Mouse (Mus musculus): ENCODE data around the gene A3galt2.

Gene A3galt2

GRCm38 (mm10) chr4:128752031-128752757, 3.0 kb upstream of the A3galt2 start:
- no peak for DNase-seq (ENCODE audit: extremely low read depth, low read depth, low spot score)

DNA sequence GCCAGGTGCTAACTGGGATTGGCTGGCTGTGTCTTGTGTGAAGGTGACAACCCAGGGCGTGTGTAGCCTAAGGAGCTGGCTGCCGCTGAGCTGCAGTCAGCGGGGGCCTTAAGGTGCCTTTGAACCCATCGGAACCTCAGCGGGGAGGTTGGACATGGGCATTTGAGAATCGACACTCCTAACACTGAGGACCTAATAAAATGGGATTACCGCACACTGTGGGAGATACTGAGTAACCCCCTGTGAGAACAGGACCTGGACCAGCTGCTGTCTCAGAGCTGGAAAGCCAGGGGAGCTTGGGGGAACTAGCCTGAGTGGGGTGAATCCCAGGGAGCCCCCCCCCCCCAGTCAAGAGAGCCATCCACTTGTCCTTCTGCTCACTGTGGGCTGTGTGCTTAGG, 1.6 kb upstream of the A3galt2 start:
- DNase-seq (ENCODE audit: extremely low read depth, low read depth, low spot score) = no peak

DNA sequence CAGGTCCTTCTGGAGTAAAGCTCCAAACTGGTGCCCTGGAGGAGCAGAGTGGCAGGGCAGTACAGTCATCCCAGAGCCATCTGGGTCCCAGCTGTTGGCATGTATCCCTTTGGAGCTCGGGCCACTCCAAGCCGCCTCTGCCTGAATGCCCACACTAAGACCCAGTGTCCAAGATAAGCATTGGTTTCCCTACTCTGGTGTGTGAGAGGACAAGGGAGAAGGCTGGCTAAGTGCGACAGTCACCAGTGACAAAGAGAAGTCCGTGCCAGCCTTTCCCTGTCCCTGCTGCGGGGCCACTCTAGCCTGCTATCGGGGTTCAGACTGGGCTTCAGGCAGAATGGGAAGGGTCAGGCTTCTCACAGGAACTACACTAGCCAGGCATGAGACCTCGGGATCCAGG, 736 bp downstream of the A3galt2 start:
- no peak for DNase-seq (ENCODE audit: extremely low read depth, low read depth, low spot score)

DNA sequence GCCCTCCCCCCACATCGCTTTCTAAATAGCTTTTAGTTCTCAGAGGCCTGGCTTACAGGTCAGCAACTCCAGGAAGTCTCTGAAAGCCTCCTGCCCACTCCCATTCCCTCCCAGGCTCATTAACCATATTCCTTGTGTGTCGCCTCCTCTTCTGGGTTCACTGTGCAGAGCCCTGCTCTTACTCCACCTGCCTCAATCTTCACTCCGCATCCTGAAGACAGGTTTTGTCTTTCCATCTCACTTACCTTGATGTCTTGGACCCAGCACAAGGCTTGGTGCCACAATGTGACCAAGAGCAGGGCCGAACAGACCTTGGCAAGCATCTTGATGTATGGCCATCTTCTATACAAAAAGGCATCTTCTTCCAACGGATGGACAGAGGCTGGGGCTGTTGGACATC, 4.0 kb downstream of the A3galt2 start:
- DNase-seq (ENCODE audit: extremely low read depth, low read depth, low spot score) = no peak

GRCm38 (mm10) chr4:128760029-128760428, 4.9 kb downstream of the A3galt2 start:
- no peak for DNase-seq (ENCODE audit: extremely low read depth, low read depth, low spot score)

DNA sequence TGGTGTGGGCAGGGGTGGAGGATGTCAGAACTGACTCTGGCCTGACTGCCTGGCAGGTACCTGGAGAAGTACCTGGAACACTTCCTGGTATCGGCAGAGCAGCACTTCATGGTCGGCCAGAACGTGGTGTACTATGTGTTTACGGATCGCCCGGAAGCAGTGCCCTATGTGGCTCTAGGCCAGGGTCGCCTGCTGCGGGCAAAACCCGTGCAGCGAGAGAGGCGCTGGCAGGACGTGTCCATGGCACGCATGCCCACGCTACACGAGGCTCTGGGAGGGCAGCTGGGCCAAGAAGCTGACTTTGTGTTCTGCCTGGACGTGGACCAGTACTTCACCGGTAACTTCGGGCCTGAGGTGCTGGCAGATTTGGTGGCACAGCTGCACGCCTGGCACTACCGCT, 11.8 kb downstream of the A3galt2 start:
- peak; percentile 47 for DNase-seq (ENCODE audit: extremely low read depth, low read depth, low spot score)

GRCm38 (mm10) chr4:128768120-128768519, 13.0 kb downstream of the A3galt2 start:
- DNase-seq (ENCODE audit: extremely low read depth, low read depth, low spot score) = no peak

GRCm38 (mm10) chr4:128769569-128770355, 14.6 kb downstream of the A3galt2 start:
- DNase-seq (ENCODE audit: extremely low read depth, low read depth, low spot score) = no peak

DNA sequence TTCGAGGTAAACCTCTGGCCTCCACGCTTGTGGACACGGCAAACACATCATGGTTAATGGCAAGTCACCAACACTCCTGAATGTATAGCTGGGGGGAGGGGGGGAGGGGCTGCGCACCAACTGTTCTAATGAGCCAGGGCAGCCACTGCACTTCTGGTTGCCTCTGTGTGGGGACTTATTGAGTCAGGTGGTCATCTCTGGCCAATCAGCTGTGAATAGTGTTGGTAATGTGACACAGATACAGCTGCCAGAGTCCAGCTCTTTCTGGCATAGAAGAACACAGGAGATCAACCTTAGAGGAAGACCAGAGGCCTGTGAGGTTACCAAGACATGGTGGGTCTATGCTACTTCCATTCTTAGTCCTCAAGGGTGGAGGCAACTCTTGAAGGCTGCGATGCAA, 15.5 kb downstream of the A3galt2 start:
- no peak for DNase-seq (ENCODE audit: extremely low read depth, low read depth, low spot score)

GRCm38 (mm10) chr4:128773820-128774219, 18.7 kb downstream of the A3galt2 start:
- no peak for DNase-seq (ENCODE audit: extremely low read depth, low read depth, low spot score)

GRCm38 (mm10) chr4:128774467-128774866, 19.3 kb downstream of the A3galt2 start:
- no peak for DNase-seq (ENCODE audit: extremely low read depth, low read depth, low spot score)

DNA sequence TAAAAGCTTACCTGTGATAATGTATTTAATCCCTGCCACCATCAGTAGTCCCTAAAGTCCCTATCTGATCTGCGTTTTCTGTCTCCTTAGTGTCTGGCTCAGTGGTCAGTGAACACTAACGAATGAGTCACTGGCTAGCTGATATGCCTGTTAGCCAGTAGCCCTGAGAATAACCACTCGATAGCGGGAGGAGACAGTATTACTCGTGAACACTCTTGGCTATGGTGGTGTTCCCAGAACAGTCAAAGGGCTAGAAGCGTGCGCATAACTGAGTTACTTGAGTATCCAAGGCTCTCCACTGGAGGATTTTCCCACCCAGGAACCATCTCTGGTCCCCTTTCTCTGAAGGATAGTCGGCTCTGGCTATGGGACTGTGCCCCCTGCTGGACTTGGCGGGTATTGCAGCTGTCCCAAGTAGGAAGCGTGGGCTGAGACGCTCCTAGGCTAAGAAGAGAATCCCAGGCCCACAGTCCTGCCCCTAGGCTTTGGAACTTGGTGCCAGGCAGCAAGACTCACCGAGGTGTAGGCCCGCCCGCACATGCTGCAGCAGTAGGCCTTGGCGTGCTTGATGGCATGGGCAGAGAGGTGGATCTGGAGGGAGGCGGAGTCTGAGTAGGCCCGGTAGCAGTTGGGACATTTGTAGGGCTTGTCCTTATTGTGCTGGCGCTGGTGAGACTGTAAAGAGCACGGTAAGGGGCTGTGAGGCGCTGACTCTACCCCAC, 21.6 kb downstream of the A3galt2 start:
- peak; percentile 86 for DNase-seq (ENCODE audit: extremely low read depth, low read depth, low spot score)

GRCm38 (mm10) chr4:128777593-128777992, 22.4 kb downstream of the A3galt2 start:
- no peak for DNase-seq (ENCODE audit: extremely low read depth, low read depth, low spot score)

DNA sequence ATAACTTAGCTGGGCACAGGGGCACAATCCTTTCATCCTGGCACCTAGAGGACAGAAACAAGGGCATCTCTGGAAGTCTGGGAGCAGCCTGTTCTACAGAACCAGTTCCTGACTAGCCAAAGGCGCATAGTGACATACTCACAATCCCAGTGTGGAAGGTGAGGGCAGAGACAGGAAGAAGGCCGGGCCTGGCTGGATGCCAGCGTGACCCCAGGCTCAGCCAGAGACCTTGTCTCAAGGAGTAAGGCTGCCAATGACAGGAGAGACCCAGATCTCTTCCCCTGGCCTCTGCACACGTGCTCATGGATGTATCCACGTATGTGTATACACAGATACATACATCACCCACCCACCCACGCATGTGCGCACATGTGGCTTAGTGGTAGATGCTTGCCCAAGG, 26.9 kb downstream of the A3galt2 start:
- no peak for DNase-seq (ENCODE audit: extremely low read depth, low read depth, low spot score)

DNA sequence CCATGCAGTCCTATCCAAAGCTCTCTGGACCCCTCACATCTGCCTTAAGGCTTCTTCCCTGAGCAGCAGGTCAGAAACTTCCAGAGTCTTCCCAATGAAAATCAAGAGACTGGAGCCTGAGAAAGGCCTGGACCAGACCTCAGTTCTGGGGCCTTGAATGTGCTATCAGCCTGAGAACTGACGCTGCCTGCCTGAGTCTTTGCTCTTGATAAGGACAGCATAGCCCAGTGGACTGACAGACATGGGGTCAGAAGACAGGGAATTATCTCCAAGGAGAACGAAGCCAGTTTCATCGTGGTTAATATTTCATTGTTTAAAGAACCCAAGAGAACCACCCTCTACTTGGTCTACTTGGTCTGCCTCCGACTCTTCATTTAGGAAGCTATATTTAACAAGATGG, 27.5 kb downstream of the A3galt2 start:
- no peak for DNase-seq (ENCODE audit: extremely low read depth, low read depth, low spot score)

- DNase-seq (ENCODE audit: extremely low read depth, low read depth, low spot score) = no peak
Observed at GRCm38 (mm10) chr4:128784950-128785631, 29.9 kb downstream of the A3galt2 start.

DNA sequence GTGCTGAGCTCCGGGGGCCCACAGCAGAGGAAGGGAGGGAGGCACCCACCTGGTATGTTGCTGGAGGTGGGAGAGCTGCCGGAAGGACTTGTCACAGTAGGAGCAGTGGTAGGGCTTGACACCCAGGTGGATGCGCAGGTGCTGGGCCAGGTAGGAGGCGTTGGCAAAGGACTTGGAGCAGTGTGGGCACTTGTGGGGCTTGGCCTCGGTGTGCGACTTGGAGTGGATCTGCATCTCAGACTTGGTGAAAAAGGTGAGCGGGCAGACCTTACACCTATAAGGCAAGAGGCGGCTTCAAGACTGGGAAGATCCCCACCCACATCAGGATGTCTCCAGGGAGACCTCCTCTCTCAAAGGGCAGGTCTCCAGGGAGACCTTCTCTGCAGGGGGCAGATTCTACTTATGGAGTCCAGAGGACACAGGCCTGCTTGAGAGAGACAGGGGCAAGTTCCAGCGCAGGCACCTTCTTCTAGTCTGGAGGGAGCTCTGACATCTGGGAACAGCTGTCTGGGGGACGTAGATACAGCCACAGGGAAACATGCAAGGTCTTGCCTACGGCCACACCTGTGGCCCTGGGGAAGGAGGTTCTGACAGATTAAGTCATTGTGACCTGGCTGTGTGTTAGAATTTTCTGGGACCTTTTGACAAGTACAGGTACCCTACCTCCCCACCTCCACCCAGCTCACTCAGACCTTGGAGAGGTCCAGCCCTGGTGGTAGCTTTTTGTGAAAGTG, 30.9 kb downstream of the A3galt2 start:
- DNase-seq (ENCODE audit: extremely low read depth, low read depth, low spot score) = no peak

DNA sequence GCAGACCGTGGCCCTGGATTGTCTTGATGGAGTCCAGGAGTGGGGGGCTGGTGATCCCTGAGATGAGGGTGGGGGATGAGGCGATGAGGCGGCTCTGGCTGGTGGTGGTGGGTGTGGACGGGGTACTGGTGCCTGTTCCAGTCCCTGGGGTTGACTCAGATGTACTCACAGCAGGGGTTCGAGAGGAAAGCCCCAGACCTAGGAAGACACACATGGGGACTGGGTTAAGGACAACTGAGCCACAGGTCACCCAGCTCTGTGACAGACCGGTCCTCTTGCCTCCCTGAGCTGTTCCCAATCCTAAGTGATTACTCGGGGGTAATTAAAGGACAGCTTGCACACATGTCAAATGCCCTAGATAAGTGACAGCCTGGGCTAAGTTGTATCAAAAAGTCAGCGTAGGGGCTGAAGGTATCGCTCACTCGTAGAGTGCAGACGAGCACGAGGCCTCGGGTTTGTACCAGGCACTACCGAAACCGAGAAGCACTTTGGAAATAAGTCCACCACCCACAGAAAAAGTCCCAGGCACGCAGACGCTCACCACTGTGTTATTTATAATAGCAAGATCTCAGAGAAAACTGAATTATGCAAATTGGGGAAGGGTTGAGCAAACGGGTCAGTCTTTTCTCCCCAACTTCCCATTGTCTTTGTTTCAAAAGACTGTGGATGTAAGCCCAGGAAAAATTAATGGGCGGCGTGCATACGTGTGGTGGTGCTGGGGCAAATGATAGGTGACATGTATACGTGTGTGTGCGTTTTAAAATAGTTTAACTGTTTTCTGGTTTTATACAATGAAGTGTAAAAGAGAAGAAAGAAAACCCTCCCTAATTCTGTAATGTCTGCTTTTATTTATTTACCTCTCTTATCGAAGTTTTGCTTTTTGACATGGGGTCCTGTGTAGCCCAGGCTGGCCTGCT, 32.1 kb downstream of the A3galt2 start:
- no peak for DNase-seq (ENCODE audit: extremely low read depth, low read depth, low spot score)

DNA sequence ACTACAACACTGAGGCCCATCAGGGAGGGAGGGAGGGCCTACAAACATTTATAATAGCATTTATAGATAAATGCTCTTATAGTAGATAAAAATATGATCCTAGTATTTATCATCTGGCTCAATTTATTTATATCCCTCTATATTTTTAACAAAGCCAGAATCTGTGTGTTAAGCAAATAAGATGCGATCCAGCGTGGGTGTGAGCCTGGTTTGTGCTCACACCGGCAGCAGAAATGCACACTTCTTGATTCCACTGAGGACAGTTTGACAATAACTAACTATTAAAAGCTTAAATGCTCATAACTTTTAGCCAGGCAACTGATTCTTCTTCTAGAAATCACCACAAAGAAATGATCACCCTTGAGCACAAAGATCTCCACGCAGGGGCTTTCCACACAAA, 32.9 kb downstream of the A3galt2 start:
- no peak for DNase-seq (ENCODE audit: extremely low read depth, low read depth, low spot score)

- no peak for DNase-seq (ENCODE audit: extremely low read depth, low read depth, low spot score)
Observed at GRCm38 (mm10) chr4:128789646-128790045, 34.5 kb downstream of the A3galt2 start.

Data from fat pad, adult 2 months (tissue).